Mouse (Mus musculus): ENCODE data around the gene Alk.

Alk gene

GRCm38 (mm10) chr17:72604610-72604980, at the start of gene Alk:
TSS of gene Alk (minus strand) at chr17:72604627.
- DNase-seq, result peak; percentile 39

GRCm38 (mm10) chr17:72652801-72653200, 48.4 kb upstream of the Alk start:
- no peak for DNase-seq

- no peak for DNase-seq
Observed at GRCm38 (mm10) chr17:72648607-72649217, 44.3 kb upstream of the Alk start.

GRCm38 (mm10) chr17:72646167-72646566, 41.7 kb upstream of the Alk start:
- DNase-seq, result no peak

- no peak for DNase-seq
Observed at GRCm38 (mm10) chr17:72640095-72640494, 35.7 kb upstream of the Alk start.

GRCm38 (mm10) chr17:72639400-72639799, 35.0 kb upstream of the Alk start:
- DNase-seq, result no peak

- peak; percentile 67 for DNase-seq
Observed at GRCm38 (mm10) chr17:72606251-72606650, 1.8 kb upstream of the Alk start.

GRCm38 (mm10) chr17:72603886-72604609, 379 bp downstream of the Alk start:
- DNase-seq, result no peak

GRCm38 (mm10) chr17:72603118-72603885, 1.1 kb downstream of the Alk start:
- DNase-seq, result peak; percentile 6

- DNase-seq, result no peak
Observed at GRCm38 (mm10) chr17:72600806-72601205, 3.6 kb downstream of the Alk start.

- DNase-seq, result no peak
Observed at GRCm38 (mm10) chr17:72587671-72588070, 16.8 kb downstream of the Alk start.

GRCm38 (mm10) chr17:72580142-72580541, 24.3 kb downstream of the Alk start:
- DNase-seq, result no peak

- no peak for DNase-seq
Observed at GRCm38 (mm10) chr17:72579321-72579720, 25.1 kb downstream of the Alk start.

GRCm38 (mm10) chr17:72571379-72571778, 33.0 kb downstream of the Alk start:
- DNase-seq, result no peak

- no peak for DNase-seq
Observed at GRCm38 (mm10) chr17:72569491-72569890, 34.9 kb downstream of the Alk start.

GRCm38 (mm10) chr17:72563423-72563822, 41.0 kb downstream of the Alk start:
- DNase-seq, result no peak

GRCm38 (mm10) chr17:72561471-72561870, 43.0 kb downstream of the Alk start:
- no peak for DNase-seq

GRCm38 (mm10) chr17:72560771-72561170, 43.7 kb downstream of the Alk start:
- DNase-seq, result no peak

- no peak for DNase-seq
Observed at GRCm38 (mm10) chr17:72557029-72557735, 47.2 kb downstream of the Alk start.

- DNase-seq, result no peak
Observed at GRCm38 (mm10) chr17:72546274-72546673, 58.2 kb downstream of the Alk start.

- DNase-seq, result no peak
Observed at GRCm38 (mm10) chr17:72535304-72535703, 69.1 kb downstream of the Alk start.

GRCm38 (mm10) chr17:72532266-72532665, 72.2 kb downstream of the Alk start:
- DNase-seq, result no peak

GRCm38 (mm10) chr17:72528481-72528880, 75.9 kb downstream of the Alk start:
- DNase-seq, result no peak

Data from cerebellum, adult 11 months (tissue).